Mouse (Mus musculus) olfactory bulb, adult 2 months (tissue): Measurements from ENCODE around the gene Ccdc86.

Source experiments
- CTCF ChIP-seq: fragments of 200-500 bp; IDR thresholded peaks from 2 replicates; pipeline ENCODE4 v1.5.1; 2012; ENCODE audit warnings: low read depth, mild to moderate bottlenecking, low read length, moderate library complexity; ENCODE audit not compliant: insufficient read depth
- POLR2A ChIP-seq: fragments of 200-500 bp; IDR thresholded peaks from 2 replicates; pipeline ENCODE4 v1.6.1; 2012; ENCODE audit warnings: mild to moderate bottlenecking, low read depth, low read length, moderate library complexity; ENCODE audit not compliant: insufficient read depth

GRCm38 (mm10) chr19:10938771-10939170 lies 10.3 kb downstream of the Ccdc86 start:
- TF ChIP-seq POLR2A = no peak
- no peak for TF ChIP-seq CTCF
